8 mouse cellular contexts compared by ENCODE assay signal in the genomic region with DNA sequence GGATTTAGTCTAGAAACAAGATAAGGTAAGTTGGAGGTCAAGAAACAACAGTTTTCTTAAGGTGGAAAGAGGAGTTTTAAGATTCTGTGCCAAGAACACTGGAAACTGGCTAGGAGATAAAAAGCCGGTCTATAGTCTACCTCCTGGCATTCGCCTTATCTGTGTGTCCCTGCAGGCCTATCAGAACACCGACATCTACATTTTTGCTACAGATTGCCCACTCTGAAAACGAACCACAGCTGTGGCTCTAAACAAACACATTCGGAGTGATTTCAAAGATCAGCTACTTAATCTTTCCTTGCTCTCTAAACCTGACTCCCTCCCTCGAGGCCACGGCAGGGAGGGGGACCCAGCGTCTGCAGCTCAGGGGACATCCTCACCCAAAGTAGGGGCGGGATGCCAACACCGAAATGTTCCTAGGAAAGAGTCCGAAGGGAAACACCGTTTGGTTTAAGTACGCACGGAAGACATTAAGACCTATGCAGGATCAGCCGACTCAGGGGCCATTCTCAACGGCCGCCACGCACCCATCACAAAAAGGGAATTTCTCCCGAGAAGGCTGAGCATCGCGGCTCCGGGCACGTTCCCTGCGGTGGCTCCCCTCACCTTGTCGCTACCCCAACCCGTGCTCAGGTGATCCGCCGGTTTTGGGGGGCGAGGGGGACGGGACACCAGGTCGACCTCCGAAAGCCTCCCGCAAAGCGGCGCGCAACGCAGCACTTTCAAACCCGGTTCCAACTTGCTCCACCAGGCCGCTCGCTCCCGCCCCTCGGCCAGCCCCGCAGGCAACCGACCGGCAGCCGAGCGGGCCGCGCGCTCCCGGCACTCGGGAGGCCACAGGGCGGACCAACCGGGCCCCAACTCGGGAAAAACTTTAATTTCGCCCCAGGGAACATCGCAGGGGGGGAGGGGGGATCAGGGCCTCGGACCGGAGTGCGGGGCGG. TPM values are rescaled to one million over a fixed set of nuclear protein-coding genes. Genes with fewer than 3 reads are reported as not detected.
A peak's percentile ranks its signal among the peaks of the same experiment; 100 is the strongest.
DNase-seq lines count a peak whose midpoint lies in the region; ATAC-seq and TF ChIP-seq lines count a peak whose summit lies in the region.

No protein-coding gene starts in this region.

- no peak for TF ChIP-seq EP300 in heart, postnatal 0 days (IDR thresholded peaks at IDR 0.05; ENCODE audit: low read depth)

- H3K27me3 ChIP-seq in heart, postnatal 0 days (ENCODE audit: control insufficient read depth, insufficient read depth, low read length) = no peaks in the 10 kb centered on the region
- H3K27me3 ChIP-seq in neural tube, embryonic 12.5 days (replicated peaks) = no peaks in the 10 kb centered on the region

- ATAC-seq in heart, postnatal 0 days (ENCODE audit: insufficient read depth, low read depth) = no peak
- ATAC-seq in neural tube, embryonic 12.5 days (ENCODE audit: low FRiP score, low read depth) = no peak

- H3K9ac ChIP-seq in heart, postnatal 0 days (replicated peaks; ENCODE audit: low read depth, low read length) = peak overlapping the region; percentile 94
- H3K9ac ChIP-seq in neural tube, embryonic 12.5 days = peak overlapping the region; percentile 95

- H3K36me3 ChIP-seq in heart, postnatal 0 days (replicated peaks; ENCODE audit: control insufficient read depth, insufficient read depth, low read length) = peaks cover 21% of the 10 kb centered on the region
- peaks cover 27% of the 10 kb centered on the region for H3K36me3 ChIP-seq in neural tube, embryonic 12.5 days

- no peak for TF ChIP-seq CTCF in heart, postnatal 0 days (IDR thresholded peaks at IDR 0.05; ENCODE audit: low read depth)

- H3K27ac ChIP-seq in heart, postnatal 0 days (ENCODE audit: low read depth) = peak overlapping the region; percentile 89
- peak overlapping the region; percentile 68; the same call in 1 of the 2 replicates for H3K27ac ChIP-seq in neural tube, embryonic 12.5 days

- H3K9me3 ChIP-seq in heart, postnatal 0 days (replicated peaks; ENCODE audit: control insufficient read depth, low read length) = no peaks in the 10 kb centered on the region
- no peaks in the 10 kb centered on the region for H3K9me3 ChIP-seq in neural tube, embryonic 12.5 days

- H3K4me3 ChIP-seq in heart, postnatal 0 days (ENCODE audit: low read depth, low read length) = peak overlapping the region; percentile 99
- peak overlapping the region; percentile 99 for H3K4me3 ChIP-seq in neural tube, embryonic 12.5 days

- peak; percentile 67 to 83 for DNase-seq in adrenal gland, adult (ENCODE audit: inconsistent age in 2 of 2, low spot score in 1 of 2)
- DNase-seq in adrenal gland, adult 8-10 months = no peak
- DNase-seq in 3134 (ENCODE audit: extremely low read depth, insufficient read length, low spot score) (peak; percentile 36), liver (peak; percentile 44)
- DNase-seq in cerebellum, adult 9-11 months = peak; percentile 72
- no peak for DNase-seq in heart, postnatal 0 days (ENCODE audit: low spot score)
- no peak for DNase-seq in left cerebral cortex, postnatal 36 days (ENCODE audit: low spot score in 2 of 2)

- 2% methylated on average over 56 of the region's 61 CpGs for WGBS in heart, postnatal 0 days
- 1% methylated on average over 59 of the region's 61 CpGs for WGBS in neural tube, embryonic 12.5 days

- intact Hi-C loops in left cerebral cortex, postnatal 36 days (cut with DNase I) = no loop called here

- H3K4me1 ChIP-seq in heart, postnatal 0 days (ENCODE audit: control insufficient read depth, insufficient read depth) = peaks cover 12% of the 10 kb centered on the region
- peaks cover 21% of the 10 kb centered on the region for H3K4me1 ChIP-seq in neural tube, embryonic 12.5 days

- peak overlapping the region; percentile 99 for H3K4me2 ChIP-seq in heart, postnatal 0 days (ENCODE audit: low read depth, low read length)
- peak overlapping the region; percentile 91 for H3K4me2 ChIP-seq in neural tube, embryonic 12.5 days (replicated peaks)

RNA-seq across cellular contexts. Expression of a gene that starts 1.6 kb away (rescaled TPM):
- 10 to 100 TPM; 14.0 to 20.5 (median 18.6) TPM for total RNA-seq in adrenal gland, adult 8-10 months (2022)
- 8.0 and 10.7 TPM in 2 replicates for total RNA-seq in heart, postnatal 0 days (2014; rRNA removed; ENCODE audit: low replicate concordance)
- 8.4 and 9.3 TPM in 2 replicates for polyA plus RNA-seq in heart, postnatal 0 days (2015; fragmentation: Nextera tagmentation; extraction: Ambion mirVana)
- polyA plus RNA-seq in neural tube, embryonic 12.5 days (2016; fragmentation: Nextera tagmentation; extraction: Ambion mirVana) = 30.5 and 31.3 TPM in 2 replicates
- total RNA-seq in left cerebral cortex, postnatal 36 days (2021) = 10 to 100 TPM; 11.3 to 16.5 TPM

RNA-seq across cellular contexts. Expression of a gene that starts 5.7 kb away (rescaled TPM):
- total RNA-seq in adrenal gland, adult 8-10 months (2022) = 10 to 100 TPM; 25.7 to 46.9 (median 36.6) TPM
- total RNA-seq in heart, postnatal 0 days (2014; rRNA removed; ENCODE audit: low replicate concordance) = 16.9 and 23.2 TPM in 2 replicates
- polyA plus RNA-seq in heart, postnatal 0 days (2015; fragmentation: Nextera tagmentation; extraction: Ambion mirVana) = 22.0 and 27.4 TPM in 2 replicates
- 32.2 and 36.2 TPM in 2 replicates for polyA plus RNA-seq in neural tube, embryonic 12.5 days (2016; fragmentation: Nextera tagmentation; extraction: Ambion mirVana)
- total RNA-seq in left cerebral cortex, postnatal 36 days (2021) = 10 to 100 TPM; 15.2 to 21.8 TPM

RNA-seq across cellular contexts. Expression of a gene that starts 14.1 kb away (rescaled TPM):
- total RNA-seq in adrenal gland, adult 8-10 months (2022) = 10 to 100 TPM; 23.9 to 34.2 (median 31.1) TPM
- 56.5 and 70.4 TPM in 2 replicates for total RNA-seq in heart, postnatal 0 days (2014; rRNA removed; ENCODE audit: low replicate concordance)
- 24.7 and 31.8 TPM in 2 replicates for polyA plus RNA-seq in heart, postnatal 0 days (2015; fragmentation: Nextera tagmentation; extraction: Ambion mirVana)
- polyA plus RNA-seq in neural tube, embryonic 12.5 days (2016; fragmentation: Nextera tagmentation; extraction: Ambion mirVana) = 7.2 and 7.6 TPM in 2 replicates
- 10 to 100 TPM; 14.4 to 18.0 TPM for total RNA-seq in left cerebral cortex, postnatal 36 days (2021)

RNA-seq across cellular contexts. Expression of a gene that starts 33.0 kb away (rescaled TPM):
- total RNA-seq in adrenal gland, adult 8-10 months (2022) = 10 to 100 TPM in 3 of 4 experiments, 1 to 10 TPM in 1; 7.1 to 17.4 (median 13.7) TPM
- total RNA-seq in heart, postnatal 0 days (2014; rRNA removed; ENCODE audit: low replicate concordance) = 1.7 and 11.3 TPM in 2 replicates
- polyA plus RNA-seq in heart, postnatal 0 days (2015; fragmentation: Nextera tagmentation; extraction: Ambion mirVana) = 6.5 and 9.0 TPM in 2 replicates
- polyA plus RNA-seq in neural tube, embryonic 12.5 days (2016; fragmentation: Nextera tagmentation; extraction: Ambion mirVana) = 17.8 and 20.4 TPM in 2 replicates
- 10 to 100 TPM; 10.3 to 13.3 TPM for total RNA-seq in left cerebral cortex, postnatal 36 days (2021)

RNA-seq across cellular contexts. Expression of a gene that starts 43.9 kb away (rescaled TPM):
- total RNA-seq in adrenal gland, adult 8-10 months (2022) = under 1 TPM in 1 of 4 experiments, not detected in 3; 0.71 TPM
- total RNA-seq in heart, postnatal 0 days (2014; rRNA removed; ENCODE audit: low replicate concordance) = not detected in 2 replicates
- 0.07 and 0.08 TPM in 2 replicates for polyA plus RNA-seq in heart, postnatal 0 days (2015; fragmentation: Nextera tagmentation; extraction: Ambion mirVana)
- polyA plus RNA-seq in neural tube, embryonic 12.5 days (2016; fragmentation: Nextera tagmentation; extraction: Ambion mirVana) = 1.2 and 1.4 TPM in 2 replicates
- under 1 TPM; 0.64 to 0.75 TPM for total RNA-seq in left cerebral cortex, postnatal 36 days (2021)

Comparison
In these comparisons a context has a peak if more than half of its experiments do, and no peak if none do; other contexts are left out.
1. DNase-seq: peak in adrenal gland, adult (2 of 2), 3134 (single experiment), cerebellum, adult 9-11 months (single experiment) and liver (single experiment); none in adrenal gland, adult 8-10 months (single experiment), heart, postnatal 0 days (single experiment) and left cerebral cortex, postnatal 36 days (0 of 2).